Mouse (Mus musculus): ENCODE measurements around the gene Slc35a5. TPM values are rescaled to one million over a fixed set of nuclear protein-coding genes. Genes with fewer than 3 reads are reported as not detected.
A peak's percentile ranks its signal among the peaks of the same experiment; 100 is the strongest.

The Slc35a5 gene
- 6.1 and 6.6 TPM in 2 replicates for polyA plus RNA-seq (2015; fragmentation: Nextera tagmentation; extraction: Ambion mirVana)

GRCm38 (mm10) chr16:45158522-45159388, at the start of gene Slc35a5, which contains the start of gene Atg3:
Slc35a5 (minus strand) TSS chr16:45158706.
Atg3 (plus strand) TSS chr16:45158785.
- Histone ChIP-seq H3K4me1 (replicated peaks) (peaks cover 15% of the 10 kb centered on the region), H3K27ac (replicated peaks) (peak within 1 kb of the TSS; percentile 91), H3K36me3 (replicated peaks) (0 out of 2 replicates have a peak, but pooled peaks cover 10% of the 10 kb centered on the region), H3K9ac (peak within 1 kb of the TSS; percentile 85), H3K9me3 (replicated peaks) (no peaks in the 10 kb centered on the region), H3K27me3 (no peaks in the 10 kb centered on the region), H3K4me3 (replicated peaks) (peak within 1 kb of the TSS; percentile 84), H3K4me2 (peak within 1 kb of the TSS; percentile 92)
- ATAC-seq (ENCODE audit: insufficient read depth), result peak; percentile 86
- WGBS (ENCODE audit: insufficient replicate concordance), result under 1% methylated on average over 63 of the region's 64 CpGs

GRCm38 (mm10) chr16:45204859-45205670, 46.6 kb upstream of the Slc35a5 start:
- H3K27me3 ChIP-seq, result no peaks in the 10 kb centered on the region
- H3K9ac ChIP-seq, result no peak overlapping the region
- no peak overlapping the region for H3K4me2 ChIP-seq
- no peaks in the 10 kb centered on the region for H3K9me3 ChIP-seq (replicated peaks)
- H3K4me3 ChIP-seq (replicated peaks), result no peak overlapping the region
- H3K27ac ChIP-seq (replicated peaks), result no peak overlapping the region
- no peak for ATAC-seq (ENCODE audit: insufficient read depth)
- no peaks in the 10 kb centered on the region for H3K36me3 ChIP-seq (replicated peaks)
- H3K4me1 ChIP-seq (replicated peaks), result no peaks in the 10 kb centered on the region
- 34% methylated on average over 12 of the region's 12 CpGs for WGBS (ENCODE audit: insufficient replicate concordance)

DNA sequence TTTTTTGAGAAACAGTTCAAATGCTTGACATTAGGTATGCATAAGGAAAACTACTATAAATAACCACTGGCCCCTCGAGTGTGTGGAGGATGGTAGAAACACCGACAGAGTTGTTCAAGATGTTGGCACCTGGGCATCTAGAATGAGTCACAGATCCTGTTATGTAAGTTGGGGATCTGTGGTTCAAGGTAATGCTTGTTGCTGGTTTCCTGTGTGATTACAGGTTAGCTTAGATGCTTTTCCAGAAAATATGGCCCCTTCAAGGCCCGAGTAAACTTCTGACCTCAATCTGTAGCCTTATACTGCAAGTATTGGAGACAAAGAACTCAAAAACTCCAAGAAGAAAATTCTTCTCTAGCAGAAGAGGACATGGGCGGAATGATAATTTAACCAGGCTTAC, 45.9 kb upstream of the Slc35a5 start:
- no peaks in the 10 kb centered on the region for H3K36me3 ChIP-seq (replicated peaks)
- no peak overlapping the region for H3K27ac ChIP-seq (replicated peaks)
- H3K27me3 ChIP-seq, result no peaks in the 10 kb centered on the region
- no peak overlapping the region for H3K4me3 ChIP-seq (replicated peaks)
- H3K9ac ChIP-seq, result no peak overlapping the region
- H3K4me2 ChIP-seq, result no peak overlapping the region
- no peaks in the 10 kb centered on the region for H3K4me1 ChIP-seq (replicated peaks)
- ATAC-seq (ENCODE audit: insufficient read depth), result no peak
- no peaks in the 10 kb centered on the region for H3K9me3 ChIP-seq (replicated peaks)
- WGBS (ENCODE audit: insufficient replicate concordance), result 39% methylated on average over 4 of the region's 4 CpGs

GRCm38 (mm10) chr16:45201395-45201794, 42.9 kb upstream of the Slc35a5 start:
- no peak for ATAC-seq (ENCODE audit: insufficient read depth)
- Histone ChIP-seq H3K9ac (no peak overlapping the region), H3K36me3 (replicated peaks) (no peaks in the 10 kb centered on the region), H3K27me3 (no peaks in the 10 kb centered on the region), H3K4me2 (no peak overlapping the region), H3K4me1 (replicated peaks) (no peaks in the 10 kb centered on the region), H3K4me3 (replicated peaks) (no peak overlapping the region), H3K27ac (replicated peaks) (no peak overlapping the region), H3K9me3 (replicated peaks) (no peaks in the 10 kb centered on the region)
- WGBS (ENCODE audit: insufficient replicate concordance), result 78% methylated on average over 2 of the region's 2 CpGs

DNA sequence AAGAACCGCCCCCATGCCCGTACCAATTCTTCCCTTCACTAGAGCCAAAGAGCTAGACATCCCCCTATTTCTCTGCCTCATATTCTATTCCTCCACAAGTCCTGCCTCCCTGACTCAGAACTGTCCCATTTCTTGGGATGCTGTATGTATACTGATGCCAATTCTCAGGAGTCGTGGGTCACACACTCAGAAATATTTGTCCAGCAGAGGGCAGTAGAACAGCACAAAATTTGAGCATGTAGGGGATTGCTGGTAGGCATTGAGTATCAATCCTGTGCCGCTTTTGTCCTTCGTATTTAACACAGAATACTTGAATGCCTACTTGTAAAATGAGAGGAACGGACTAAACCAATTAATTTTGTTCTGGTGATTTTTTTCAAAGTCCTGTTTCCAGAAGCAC, 38.3 kb upstream of the Slc35a5 start:
- H3K4me3 ChIP-seq (replicated peaks), result no peak overlapping the region
- H3K36me3 ChIP-seq (replicated peaks), result no peaks in the 10 kb centered on the region
- H3K27ac ChIP-seq (replicated peaks), result no peak overlapping the region
- H3K27me3 ChIP-seq, result no peaks in the 10 kb centered on the region
- H3K9ac ChIP-seq, result no peak overlapping the region
- H3K9me3 ChIP-seq (replicated peaks), result no peaks in the 10 kb centered on the region
- ATAC-seq (ENCODE audit: insufficient read depth), result no peak
- no peaks in the 10 kb centered on the region for H3K4me1 ChIP-seq (replicated peaks)
- 28% methylated on average over 6 of the region's 6 CpGs for WGBS (ENCODE audit: insufficient replicate concordance)
- H3K4me2 ChIP-seq, result no peak overlapping the region

- no peak for ATAC-seq (ENCODE audit: insufficient read depth)
- H3K9me3 ChIP-seq (replicated peaks), result no peaks in the 10 kb centered on the region
Observed at GRCm38 (mm10) chr16:45192613-45193012, 34.1 kb upstream of the Slc35a5 start.

GRCm38 (mm10) chr16:45181824-45182223, 23.3 kb upstream of the Slc35a5 start:
- no peak for ATAC-seq (ENCODE audit: insufficient read depth)

More at GRCm38 (mm10) chr16:45192613-45193012, 34.1 kb upstream of the Slc35a5 start:
- no peaks in the 10 kb centered on the region for H3K27me3 ChIP-seq
- H3K9ac ChIP-seq, result no peak overlapping the region
- H3K4me3 ChIP-seq (replicated peaks), result no peak overlapping the region
- H3K4me2 ChIP-seq, result no peak overlapping the region
- H3K4me1 ChIP-seq (replicated peaks), result no peaks in the 10 kb centered on the region
- H3K36me3 ChIP-seq (replicated peaks), result 0 out of 2 replicates have a peak, but pooled peaks cover 12% of the 10 kb centered on the region
- no peak overlapping the region for H3K27ac ChIP-seq (replicated peaks)
- 4% methylated on average over 1 of the region's 1 CpGs for WGBS (ENCODE audit: insufficient replicate concordance)

GRCm38 (mm10) chr16:45178552-45178951, 20.0 kb upstream of the Slc35a5 start:
- no peaks in the 10 kb centered on the region for H3K27me3 ChIP-seq
- H3K4me2 ChIP-seq, result no peak overlapping the region
- H3K4me1 ChIP-seq (replicated peaks), result no peaks in the 10 kb centered on the region
- no peak overlapping the region for H3K9ac ChIP-seq
- no peak overlapping the region for H3K27ac ChIP-seq (replicated peaks)
- ATAC-seq (ENCODE audit: insufficient read depth), result no peak
- H3K9me3 ChIP-seq (replicated peaks), result no peaks in the 10 kb centered on the region
- H3K36me3 ChIP-seq (replicated peaks), result peaks cover 9% of the 10 kb centered on the region
- no peak overlapping the region for H3K4me3 ChIP-seq (replicated peaks)
- 80% methylated on average over 2 of the region's 2 CpGs for WGBS (ENCODE audit: insufficient replicate concordance)

More at GRCm38 (mm10) chr16:45181824-45182223, 23.3 kb upstream of the Slc35a5 start:
- Histone ChIP-seq H3K4me3 (replicated peaks) (no peak overlapping the region), H3K27ac (replicated peaks) (no peak overlapping the region), H3K4me2 (no peak overlapping the region), H3K27me3 (no peaks in the 10 kb centered on the region), H3K9me3 (replicated peaks) (no peaks in the 10 kb centered on the region), H3K9ac (no peak overlapping the region), H3K4me1 (replicated peaks) (no peaks in the 10 kb centered on the region), H3K36me3 (replicated peaks) (peaks cover 22% of the 10 kb centered on the region)
- WGBS (ENCODE audit: insufficient replicate concordance), result 70% methylated on average over 5 of the region's 5 CpGs

- Histone ChIP-seq H3K4me2 (peak overlapping the region; percentile 92), H3K36me3 (replicated peaks) (0 out of 2 replicates have a peak, but pooled peaks cover 10% of the 10 kb centered on the region), H3K4me1 (replicated peaks) (peaks cover 15% of the 10 kb centered on the region), H3K27me3 (no peaks in the 10 kb centered on the region), H3K4me3 (replicated peaks) (peak overlapping the region; percentile 84), H3K9ac (peak overlapping the region; percentile 85), H3K9me3 (replicated peaks) (no peaks in the 10 kb centered on the region), H3K27ac (replicated peaks) (peak overlapping the region; percentile 91)
- 2% methylated on average over 11 of the region's 11 CpGs for WGBS (ENCODE audit: insufficient replicate concordance)
- ATAC-seq (ENCODE audit: insufficient read depth), result no peak
Observed at GRCm38 (mm10) chr16:45159389-45159716, 847 bp upstream of the Slc35a5 start.

DNA sequence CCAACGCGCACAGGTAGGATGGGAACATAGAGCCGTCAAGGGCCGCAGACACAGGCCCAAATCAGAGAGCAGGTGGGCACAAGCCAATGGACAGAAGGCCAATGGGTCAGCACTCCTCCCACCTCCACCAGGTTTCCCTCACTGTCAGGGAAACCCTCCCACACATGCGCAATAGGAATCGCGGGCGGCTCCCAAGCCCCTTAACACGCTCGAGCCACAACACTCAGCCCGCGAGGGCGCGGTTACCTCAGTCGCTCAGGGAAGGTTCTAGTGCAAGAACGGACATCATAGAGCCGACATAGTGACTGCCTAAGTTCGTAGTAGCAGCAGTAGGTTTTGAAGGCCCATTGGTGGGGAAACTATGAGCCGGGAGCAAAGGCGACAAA, 377 bp downstream of the Slc35a5 start:
- ATAC-seq (ENCODE audit: insufficient read depth), result peak; percentile 76

DNA sequence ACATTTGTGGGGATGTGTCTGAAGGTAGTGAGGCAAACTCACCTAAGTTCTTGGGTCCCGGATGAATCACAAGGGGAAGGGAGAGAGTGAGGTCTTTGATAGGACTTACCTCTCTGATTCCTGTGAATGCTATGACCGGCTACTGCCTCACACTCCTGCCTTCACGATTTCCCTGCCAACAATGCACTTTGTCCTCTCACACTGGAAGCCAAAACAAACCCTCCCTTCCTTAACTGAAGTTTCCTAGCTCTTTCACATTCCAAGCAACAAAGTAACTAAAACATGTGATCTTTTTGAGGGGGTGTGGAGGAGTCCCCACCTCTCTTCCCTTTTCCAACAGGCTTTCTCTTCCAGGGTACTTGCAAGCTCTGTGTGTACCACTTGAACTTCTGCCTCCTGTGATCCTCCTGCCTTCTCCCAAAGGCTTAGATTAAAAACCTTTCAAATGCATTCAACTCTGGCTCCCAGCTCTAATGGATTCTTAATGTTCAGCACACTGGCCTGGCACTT, 3.7 kb downstream of the Slc35a5 start:
- Histone ChIP-seq H3K36me3 (replicated peaks) (peaks cover 11% of the 10 kb centered on the region; the same call in 1 of the 2 replicates), H3K27ac (replicated peaks) (no peak overlapping the region), H3K9me3 (replicated peaks) (no peaks in the 10 kb centered on the region), H3K4me2 (no peak overlapping the region), H3K9ac (no peak overlapping the region), H3K27me3 (no peaks in the 10 kb centered on the region), H3K4me3 (replicated peaks) (no peak overlapping the region), H3K4me1 (replicated peaks) (peaks cover 13% of the 10 kb centered on the region)
- ATAC-seq (ENCODE audit: insufficient read depth), result no peak
- WGBS (ENCODE audit: insufficient replicate concordance), result 59% methylated on average over 3 of the region's 3 CpGs

More for the DNA sequence above, 377 bp downstream of the Slc35a5 start:
- 1% methylated on average over 20 of the region's 20 CpGs for WGBS (ENCODE audit: insufficient replicate concordance)
- Histone ChIP-seq H3K27ac (replicated peaks) (peak overlapping the region; percentile 91), H3K4me3 (replicated peaks) (peak overlapping the region; percentile 84), H3K27me3 (no peaks in the 10 kb centered on the region), H3K4me1 (replicated peaks) (peaks cover 15% of the 10 kb centered on the region), H3K9me3 (replicated peaks) (no peaks in the 10 kb centered on the region), H3K4me2 (peak overlapping the region; percentile 92), H3K9ac (peak overlapping the region; percentile 85), H3K36me3 (replicated peaks) (0 out of 2 replicates have a peak, but pooled peaks cover 8% of the 10 kb centered on the region)
